Mouse (Mus musculus) heart, embryonic 13.5 days (tissue): ENCODE measurements around the gene Akt2. TPM values are rescaled to one million over a fixed set of nuclear protein-coding genes. Genes with fewer than 3 reads are reported as not detected.

Experiments
- ATAC-seq: fragments of 200-750 bp; cut with Nextera tagmentation; 2 replicates; pipeline ENCODE4 v1.8.0; 2017; ENCODE audit warnings: moderate TSS enrichment; ENCODE audit not compliant: insufficient number of reproducible peaks, low FRiP score, low TSS enrichment; ENCODE audit errors: extremely low read depth
- H3K27ac ChIP-seq: fragments of 300-500 bp; sonication (generic); replicated peaks from 2 replicates; pipeline ENCODE4 v1.5.1; 2015; ENCODE audit warnings: moderate library complexity, mild to moderate bottlenecking, inconsistent platforms
- H3K27me3 ChIP-seq: fragments of 300-500 bp; sonication (generic); replicated peaks from 2 replicates; pipeline ENCODE4 v1.6.1; 2015; ENCODE audit warnings: mild to moderate bottlenecking, inconsistent platforms
- H3K36me3 ChIP-seq: fragments of 300-500 bp; sonication (generic); 2 replicates; pipeline ENCODE4 v1.6.1; 2015; ENCODE audit warnings: mild to moderate bottlenecking, inconsistent platforms
- H3K4me1 ChIP-seq: fragments of 300-500 bp; sonication (generic); 2 replicates; pipeline ENCODE4 v1.6.1; 2015; ENCODE audit warnings: inconsistent platforms
- H3K4me2 ChIP-seq: fragments of 300-500 bp; sonication (generic); 2 replicates; pipeline ENCODE4 v1.6.1; 2015; ENCODE audit warnings: inconsistent platforms, mild to moderate bottlenecking, moderate library complexity
- H3K4me3 ChIP-seq: fragments of 300-500 bp; sonication (generic); 2 replicates; pipeline ENCODE4 v1.5.1; 2015; ENCODE audit warnings: moderate library complexity, mild to moderate bottlenecking, inconsistent platforms
- H3K9ac ChIP-seq: fragments of 300-500 bp; sonication (generic); 2 replicates; pipeline ENCODE4 v1.6.1; 2015; ENCODE audit warnings: inconsistent platforms, mild to moderate bottlenecking, moderate library complexity
- H3K9me3 ChIP-seq: fragments of 300-500 bp; sonication (generic); 2 replicates; pipeline ENCODE4 v1.6.1; 2016; ENCODE audit warnings: inconsistent platforms
- WGBS: fragments of 180-500 bp; shearing (Covaris S2); methylation state at CpG from one replicate; pipeline ENCODE4 v1.1.7; 2015; ENCODE audit warnings: mixed read lengths; 5-methylcytosine and 5-hydroxymethylcytosine counted together
- polyA plus RNA-seq: library from polyadenylated mRNA; unstranded; fragments of >200 nt; fragmentation: Nextera tagmentation; extraction: Ambion mirVana; gene quantifications from 2 replicates; pipeline ENCODE4 v1.2.1, GENCODE M21; 2015

Gene Akt2
- polyA plus RNA-seq, 1 experiment from 2014 or later, result 73.4 TPM

DNA sequence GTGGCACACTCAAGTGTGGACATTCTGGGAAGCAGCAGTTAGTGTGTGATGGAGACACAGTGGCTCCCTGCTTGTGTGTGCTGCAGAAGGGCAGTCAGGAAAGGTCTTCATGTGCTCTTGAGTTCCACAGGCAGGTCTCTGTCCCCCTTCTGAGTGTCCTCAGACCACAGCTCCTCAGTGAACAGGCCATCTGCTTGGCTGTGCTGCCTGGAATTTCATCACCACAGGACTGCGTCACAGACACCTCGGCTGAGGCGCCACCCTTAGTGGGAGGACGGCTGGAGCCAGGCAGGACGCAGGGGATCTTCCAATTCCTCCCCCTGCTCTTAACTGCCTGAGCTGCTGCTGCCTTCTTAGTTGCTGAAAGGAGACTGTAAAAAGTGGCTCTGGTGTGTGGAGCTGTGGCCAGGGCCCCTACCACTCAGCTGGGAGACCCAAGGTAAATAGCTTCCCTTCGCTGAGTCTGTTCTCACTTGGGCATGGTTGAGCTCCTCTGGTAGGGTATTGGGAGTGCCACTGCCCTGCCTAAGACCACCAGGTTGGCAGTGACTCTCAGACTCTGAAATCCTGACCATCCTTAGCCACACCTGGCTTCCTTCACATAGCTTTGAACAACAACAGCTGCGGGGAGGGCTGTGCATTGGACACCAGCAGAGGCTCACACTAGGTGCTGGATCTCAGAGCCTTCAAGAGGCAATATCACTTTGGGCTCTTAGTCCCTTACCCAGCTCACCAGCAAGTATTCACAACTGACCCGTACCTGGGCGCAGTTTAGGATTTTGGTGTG, 14.3 kb downstream of the Akt2 start:
- Histone ChIP-seq H3K36me3 (peaks cover 22% of the 10 kb centered on the region), H3K27ac (peak overlapping the region; percentile 81), H3K4me1 (peaks cover 97% of the 10 kb centered on the region), H3K4me3 (no peak overlapping the region), H3K27me3 (no peaks in the 10 kb centered on the region), H3K4me2 (peak overlapping the region; percentile 32), H3K9me3 (no peaks in the 10 kb centered on the region), H3K9ac (peak overlapping the region; percentile 58)
- WGBS, result 36% methylated on average over 9 of the region's 9 CpGs
- no peak for ATAC-seq

DNA sequence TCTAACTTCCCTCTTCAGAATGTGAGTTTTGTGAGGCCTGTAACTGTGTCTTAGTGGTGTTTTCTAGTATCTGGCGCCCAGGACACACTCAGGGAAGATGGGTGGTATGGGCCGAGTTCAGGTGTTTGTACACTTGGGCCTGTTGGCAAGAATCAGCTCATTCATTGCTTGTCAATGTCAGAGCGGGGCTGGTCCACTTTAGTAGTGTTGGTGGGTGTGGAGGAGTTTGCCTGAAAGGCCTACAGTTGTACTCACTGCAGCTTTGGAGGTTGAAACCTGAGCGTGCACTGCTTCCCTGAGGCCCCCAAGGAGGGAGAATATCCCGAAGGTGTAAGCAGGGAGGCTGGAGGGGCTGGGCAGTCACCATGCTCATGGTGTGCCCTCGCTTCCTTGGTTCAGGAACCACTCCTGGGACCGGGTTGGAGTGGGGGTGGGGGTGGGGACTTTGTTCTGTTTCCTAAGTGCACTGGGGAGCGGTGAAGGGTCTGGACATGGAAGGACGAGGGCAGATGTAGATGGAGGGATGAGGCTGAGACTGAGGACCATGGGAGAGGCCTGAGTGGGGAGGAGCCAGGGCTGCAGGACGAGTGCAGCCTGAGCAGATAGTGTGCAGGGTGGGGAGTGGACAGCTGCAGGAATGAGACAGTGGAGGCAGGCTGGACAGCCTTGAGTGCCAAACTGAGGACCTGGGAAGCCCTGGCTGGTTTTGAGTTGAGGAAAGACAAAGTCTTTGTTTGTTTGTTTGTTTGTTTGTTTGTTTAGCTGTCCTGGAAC, 15.3 kb downstream of the Akt2 start:
- peaks cover 31% of the 10 kb centered on the region for H3K36me3 ChIP-seq
- peaks cover 87% of the 10 kb centered on the region for H3K4me1 ChIP-seq
- 43% methylated on average over 10 of the region's 10 CpGs for WGBS
- no peaks in the 10 kb centered on the region for H3K9me3 ChIP-seq
- H3K4me3 ChIP-seq, result no peak overlapping the region
- peak overlapping the region; percentile 58 for H3K9ac ChIP-seq
- H3K4me2 ChIP-seq, result peak overlapping the region; percentile 32
- no peaks in the 10 kb centered on the region for H3K27me3 ChIP-seq
- ATAC-seq, result no peak
- peak overlapping the region; percentile 81 for H3K27ac ChIP-seq

DNA sequence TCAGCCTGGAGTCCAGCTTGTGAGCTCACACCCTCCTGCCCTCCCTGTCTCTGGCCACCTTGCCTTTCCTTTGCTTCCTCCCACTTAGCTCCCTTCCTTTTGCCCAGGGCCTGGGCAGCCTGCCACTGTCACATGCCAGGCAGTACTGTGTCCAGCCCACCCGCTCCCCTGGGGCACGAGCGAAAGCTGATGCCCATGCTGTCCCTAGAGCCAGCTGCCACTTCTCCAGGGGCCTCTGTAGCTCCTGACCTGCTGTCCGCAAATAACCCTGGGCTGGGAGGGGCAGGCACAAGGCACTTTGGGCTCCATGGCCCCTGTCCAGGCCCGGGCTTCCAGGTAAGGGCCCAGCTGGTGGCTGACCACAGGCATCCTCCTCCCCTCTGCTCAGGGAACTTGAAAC, 16.2 kb downstream of the Akt2 start:
- H3K27me3 ChIP-seq, result no peaks in the 10 kb centered on the region
- H3K4me3 ChIP-seq, result no peak overlapping the region
- peak overlapping the region; percentile 52 for H3K27ac ChIP-seq
- H3K9me3 ChIP-seq, result no peaks in the 10 kb centered on the region
- peak overlapping the region; percentile 58 for H3K9ac ChIP-seq
- H3K4me2 ChIP-seq, result 0 out of 2 replicates have a peak overlapping the region, but pooled peaks have one; percentile 32
- no peak for ATAC-seq
- 32% methylated on average over 5 of the region's 5 CpGs for WGBS
- H3K4me1 ChIP-seq, result peaks cover 79% of the 10 kb centered on the region
- peaks cover 34% of the 10 kb centered on the region for H3K36me3 ChIP-seq

DNA sequence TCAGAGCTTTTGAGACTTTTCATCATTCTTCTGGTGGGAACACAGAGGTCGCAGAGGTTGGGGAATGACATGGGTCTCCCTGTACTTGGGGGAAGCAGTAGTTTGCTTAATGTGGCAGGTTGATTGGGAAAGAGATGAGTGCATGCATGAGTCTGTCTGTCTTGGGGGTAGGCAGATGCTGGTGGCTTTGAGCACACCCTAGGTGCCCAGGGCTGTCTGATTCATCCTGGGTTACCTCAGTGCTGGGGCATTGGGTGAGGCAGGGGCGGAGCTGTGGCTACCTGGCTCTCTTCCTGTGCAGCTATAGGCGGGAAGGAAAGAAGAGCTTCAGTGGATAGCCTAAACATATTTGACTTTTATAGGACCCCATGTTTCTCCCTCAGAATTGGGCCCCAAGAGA, 16.8 kb downstream of the Akt2 start:
- H3K27me3 ChIP-seq, result no peaks in the 10 kb centered on the region
- 85% methylated on average over 3 of the region's 3 CpGs for WGBS
- H3K9ac ChIP-seq, result peak overlapping the region; percentile 58; the same call in 1 of the 2 replicates
- H3K4me2 ChIP-seq, result no peak overlapping the region
- peak overlapping the region; percentile 52 for H3K27ac ChIP-seq
- ATAC-seq, result no peak
- H3K9me3 ChIP-seq, result no peaks in the 10 kb centered on the region
- H3K4me3 ChIP-seq, result no peak overlapping the region
- peaks cover 34% of the 10 kb centered on the region for H3K36me3 ChIP-seq
- H3K4me1 ChIP-seq, result peaks cover 79% of the 10 kb centered on the region

DNA sequence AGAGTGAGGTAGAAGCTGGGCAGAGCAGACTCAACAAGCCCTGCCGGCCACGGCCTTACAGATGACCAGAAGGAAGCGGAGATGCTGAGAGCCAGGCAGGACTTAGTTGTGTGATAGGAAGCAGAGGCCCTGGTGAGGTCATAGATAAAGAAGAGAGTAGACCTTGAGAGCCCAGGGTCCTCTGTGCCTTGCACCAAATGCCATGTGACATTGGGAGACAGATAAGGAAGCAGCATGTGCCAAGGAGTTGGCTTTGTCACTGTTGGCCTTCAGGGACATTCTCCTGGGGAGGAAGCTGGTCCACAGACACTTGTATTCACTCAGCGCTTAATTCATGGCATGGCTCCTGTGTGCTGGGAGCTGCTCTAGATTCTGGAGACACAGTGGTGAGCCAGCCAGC, 17.9 kb downstream of the Akt2 start:
- WGBS, result 28% methylated on average over 4 of the region's 4 CpGs
- peaks cover 76% of the 10 kb centered on the region for H3K4me1 ChIP-seq

DNA sequence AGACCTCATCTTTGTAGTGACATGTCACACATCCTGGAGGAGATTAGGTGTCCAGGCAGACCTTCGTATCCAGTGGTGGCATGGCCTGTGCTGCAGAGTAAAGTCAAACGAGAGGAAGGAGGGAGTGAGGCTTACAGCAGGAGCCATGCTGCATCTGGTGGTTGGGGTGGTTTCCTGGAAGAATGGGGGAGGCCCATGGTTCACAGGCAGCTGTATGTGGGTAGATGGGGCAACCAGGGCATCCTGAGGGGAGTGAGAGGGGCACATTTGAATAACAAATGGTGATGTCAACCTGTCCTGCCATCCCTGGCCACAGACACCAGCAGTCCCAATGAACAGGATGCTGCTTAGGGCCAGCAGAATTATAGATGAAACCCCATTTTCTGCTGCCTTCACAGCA, 18.3 kb downstream of the Akt2 start:
- 22% methylated on average over 2 of the region's 2 CpGs for WGBS
- Histone ChIP-seq H3K27ac (peak overlapping the region; percentile 53), H3K4me1 (peaks cover 73% of the 10 kb centered on the region), H3K9ac (peak overlapping the region; percentile 10; the same call in 1 of the 2 replicates), H3K27me3 (no peaks in the 10 kb centered on the region), H3K4me3 (no peak overlapping the region), H3K36me3 (peaks cover 34% of the 10 kb centered on the region), H3K9me3 (no peaks in the 10 kb centered on the region), H3K4me2 (no peak overlapping the region)
- ATAC-seq, result no peak

More for the DNA sequence above, 17.9 kb downstream of the Akt2 start:
- Histone ChIP-seq H3K36me3 (peaks cover 34% of the 10 kb centered on the region), H3K4me3 (no peak overlapping the region), H3K9me3 (no peaks in the 10 kb centered on the region), H3K9ac (peak overlapping the region; percentile 59), H3K4me2 (no peak overlapping the region), H3K27me3 (no peaks in the 10 kb centered on the region), H3K27ac (peak overlapping the region; percentile 53)
- no peak for ATAC-seq

DNA sequence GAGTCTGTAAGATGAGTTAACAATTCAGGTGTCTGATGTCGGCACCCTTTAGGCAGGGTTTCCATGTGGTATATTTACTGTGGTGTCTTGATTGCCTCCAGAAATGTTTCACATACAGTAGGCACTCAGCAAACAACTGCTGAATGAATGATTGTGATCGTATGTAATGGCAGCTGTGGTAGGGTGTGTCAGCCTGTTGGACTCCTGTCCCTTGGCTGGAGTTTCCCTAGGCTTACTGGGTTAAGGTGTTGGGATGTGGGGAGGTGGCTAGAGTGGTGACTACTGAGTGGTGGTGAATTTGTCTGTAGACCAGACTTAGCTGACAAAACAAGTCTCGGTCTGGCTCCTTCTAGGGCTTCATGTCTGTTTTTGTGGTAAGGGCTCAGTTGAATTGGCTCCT, 19.0 kb downstream of the Akt2 start:
- H3K4me2 ChIP-seq, result no peak overlapping the region
- H3K4me1 ChIP-seq, result peaks cover 66% of the 10 kb centered on the region
- H3K36me3 ChIP-seq, result peaks cover 34% of the 10 kb centered on the region
- H3K9ac ChIP-seq, result no peak overlapping the region
- H3K27me3 ChIP-seq, result no peaks in the 10 kb centered on the region
- 94% methylated on average over 3 of the region's 3 CpGs for WGBS
- no peak overlapping the region for H3K27ac ChIP-seq
- H3K9me3 ChIP-seq, result no peaks in the 10 kb centered on the region
- ATAC-seq, result no peak
- no peak overlapping the region for H3K4me3 ChIP-seq

DNA sequence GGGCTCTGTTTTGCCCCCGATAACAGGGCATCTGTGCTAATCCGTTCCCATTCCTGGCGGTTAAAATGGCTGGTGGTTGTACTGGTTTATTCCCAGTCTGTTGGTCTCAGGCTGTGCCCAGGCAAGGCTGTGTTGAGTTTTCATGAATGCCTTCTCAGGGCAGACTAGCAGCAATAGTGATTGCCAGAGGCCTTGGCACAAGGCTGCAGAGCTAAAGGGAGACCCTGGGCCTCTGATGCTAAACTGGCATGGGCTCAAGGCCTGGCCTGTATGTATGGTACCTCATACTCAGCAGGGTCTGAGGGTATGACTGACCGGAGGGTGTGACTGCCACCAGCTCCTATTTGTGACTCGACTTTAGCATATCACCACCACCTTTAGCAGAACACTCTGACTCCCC, 19.5 kb downstream of the Akt2 start:
- Histone ChIP-seq H3K4me2 (no peak overlapping the region), H3K27ac (no peak overlapping the region), H3K4me3 (no peak overlapping the region), H3K4me1 (peaks cover 61% of the 10 kb centered on the region), H3K36me3 (peaks cover 38% of the 10 kb centered on the region), H3K27me3 (no peaks in the 10 kb centered on the region), H3K9me3 (no peaks in the 10 kb centered on the region), H3K9ac (no peak overlapping the region)
- 85% methylated on average over 5 of the region's 5 CpGs for WGBS
- ATAC-seq, result no peak

DNA sequence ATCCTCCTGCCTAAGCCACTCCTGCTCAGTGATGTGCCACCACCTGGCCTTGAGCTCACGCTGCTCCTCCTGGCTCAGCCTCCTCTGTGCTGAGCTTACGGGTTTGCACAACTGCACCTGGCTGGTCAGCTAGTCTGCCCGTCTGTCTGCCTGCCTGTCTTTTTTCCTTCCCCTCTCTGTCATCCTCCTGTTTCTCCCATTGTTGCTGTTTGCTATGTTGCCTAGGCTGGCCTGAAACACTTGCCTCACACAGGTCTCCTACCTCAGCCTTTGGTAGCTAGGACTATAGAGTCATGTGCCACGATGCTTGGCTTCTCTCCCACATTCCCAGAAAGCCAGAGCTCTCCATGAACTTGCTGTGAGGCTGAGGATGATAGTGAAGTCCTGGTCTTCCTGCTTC, 21.6 kb downstream of the Akt2 start:
- no peak overlapping the region for H3K4me3 ChIP-seq
- no peaks in the 10 kb centered on the region for H3K9me3 ChIP-seq
- no peaks in the 10 kb centered on the region for H3K27me3 ChIP-seq
- no peak for ATAC-seq
- peaks cover 58% of the 10 kb centered on the region for H3K36me3 ChIP-seq
- H3K9ac ChIP-seq, result no peak overlapping the region
- 62% methylated on average over 4 of the region's 4 CpGs for WGBS
- H3K4me2 ChIP-seq, result no peak overlapping the region
- no peak overlapping the region for H3K27ac ChIP-seq
- H3K4me1 ChIP-seq, result peaks cover 41% of the 10 kb centered on the region

DNA sequence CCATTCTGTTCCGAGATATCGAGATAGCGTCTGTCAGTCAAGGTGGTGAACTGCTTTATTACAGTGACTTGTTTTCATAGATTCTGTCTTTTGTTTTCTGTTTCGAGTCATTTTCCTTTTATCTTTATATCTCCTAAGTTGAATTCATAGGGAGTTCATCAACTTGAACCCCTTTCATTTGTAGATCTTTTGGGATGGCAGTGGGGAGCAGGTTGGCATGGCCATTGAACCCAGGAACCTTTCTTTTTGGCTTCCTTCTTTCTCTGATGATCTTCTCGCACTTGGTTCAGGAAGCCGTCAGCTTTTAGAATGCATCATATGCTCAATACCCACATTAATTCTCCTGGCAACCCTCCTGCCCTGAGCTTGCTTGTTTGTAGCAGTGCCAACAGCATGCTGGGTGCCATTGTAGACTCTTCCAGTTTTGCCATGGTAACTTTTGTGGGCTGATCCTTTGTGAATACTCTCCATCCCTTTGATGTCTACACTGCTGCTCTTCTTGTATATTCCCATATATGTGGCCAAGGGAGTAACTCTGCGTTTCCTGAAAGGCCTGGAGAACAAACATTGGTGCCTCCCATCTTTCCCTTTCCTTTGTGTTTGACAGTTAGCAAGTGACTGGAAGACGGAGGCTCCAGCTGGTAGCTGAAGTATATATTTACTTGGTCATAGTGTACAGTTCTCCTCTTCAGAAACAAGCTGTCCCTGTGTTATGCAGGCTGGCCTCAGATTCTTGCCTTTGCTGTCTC, 22.6 kb downstream of the Akt2 start:
- H3K9ac ChIP-seq, result no peak overlapping the region
- peaks cover 31% of the 10 kb centered on the region for H3K4me1 ChIP-seq
- WGBS, result 79% methylated on average over 8 of the region's 8 CpGs
- H3K27me3 ChIP-seq, result no peaks in the 10 kb centered on the region
- H3K27ac ChIP-seq, result no peak overlapping the region
- H3K4me3 ChIP-seq, result no peak overlapping the region
- H3K36me3 ChIP-seq, result peaks cover 63% of the 10 kb centered on the region
- no peaks in the 10 kb centered on the region for H3K9me3 ChIP-seq
- ATAC-seq, result no peak
- H3K4me2 ChIP-seq, result no peak overlapping the region

DNA sequence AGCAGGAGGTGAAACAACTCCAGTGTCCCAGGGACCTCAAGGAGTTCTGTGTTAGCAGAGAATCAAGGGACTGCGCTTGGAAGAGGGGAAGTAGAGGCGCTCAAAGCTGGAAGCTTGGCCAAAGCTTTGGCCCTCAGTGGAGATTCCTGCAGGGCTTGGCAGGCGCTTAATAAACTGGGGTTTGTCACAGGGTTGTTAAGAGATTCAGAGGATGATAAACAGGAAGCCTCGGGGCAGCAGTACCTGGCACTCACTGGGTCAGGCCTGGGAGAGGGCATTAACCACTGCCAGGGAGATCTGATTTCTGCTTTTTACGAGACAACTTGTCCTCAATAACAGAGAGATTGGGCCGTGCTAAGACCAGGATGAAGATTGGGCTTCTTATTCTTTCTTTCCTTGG, 29.7 kb downstream of the Akt2 start:
- Histone ChIP-seq H3K4me3 (no peak overlapping the region), H3K9me3 (no peaks in the 10 kb centered on the region), H3K27ac (no peak overlapping the region), H3K36me3 (peaks cover 98% of the 10 kb centered on the region), H3K4me2 (no peak overlapping the region), H3K27me3 (no peaks in the 10 kb centered on the region), H3K4me1 (no peaks in the 10 kb centered on the region), H3K9ac (no peak overlapping the region)
- 75% methylated on average over 6 of the region's 6 CpGs for WGBS
- ATAC-seq, result no peak
